Mouse (Mus musculus) hindbrain, embryonic 15.5 days (tissue): Measurements from ENCODE around the gene Camta1. TPM values are rescaled to one million over a fixed set of nuclear protein-coding genes. Genes with fewer than 3 reads are reported as not detected.

Experiments
- ATAC-seq: fragments of 200-750 bp; cut with Nextera tagmentation; 2 replicates; pipeline ENCODE4 v1.8.0; 2017; ENCODE audit warnings: low read depth, moderate number of reproducible peaks, moderate TSS enrichment; ENCODE audit not compliant: low FRiP score
- H3K27ac ChIP-seq: fragments of 300-500 bp; sonication (generic); replicated peaks from 2 replicates; pipeline ENCODE4 v1.5.1; 2015; ENCODE audit warnings: mild to moderate bottlenecking, inconsistent platforms
- H3K27me3 ChIP-seq: fragments of 300-500 bp; sonication (generic); 2 replicates; pipeline ENCODE4 v1.6.1; 2015; ENCODE audit warnings: control low read depth, inconsistent platforms
- H3K36me3 ChIP-seq: fragments of 300-500 bp; sonication (generic); 2 replicates; pipeline ENCODE4 v1.6.1; 2015; ENCODE audit warnings: control low read depth, inconsistent platforms
- H3K4me1 ChIP-seq: fragments of 300-500 bp; sonication (generic); replicated peaks from 2 replicates; pipeline ENCODE4 v1.6.1; 2015; ENCODE audit warnings: control low read depth, inconsistent platforms
- H3K4me2 ChIP-seq: fragments of 300-500 bp; sonication (generic); 2 replicates; pipeline ENCODE4 v1.6.1; 2015; ENCODE audit warnings: moderate library complexity, mild to moderate bottlenecking, inconsistent platforms
- H3K4me3 ChIP-seq: fragments of 300-500 bp; sonication (generic); 2 replicates; pipeline ENCODE4 v1.5.1; 2015; ENCODE audit warnings: mild to moderate bottlenecking, inconsistent platforms
- H3K9ac ChIP-seq: fragments of 300-500 bp; sonication (generic); 2 replicates; pipeline ENCODE4 v1.6.1; 2015; ENCODE audit warnings: inconsistent platforms
- H3K9me3 ChIP-seq: fragments of 300-500 bp; sonication (generic); 2 replicates; pipeline ENCODE4 v1.6.1; 2016; ENCODE audit warnings: control low read depth, inconsistent platforms
- WGBS: fragments of 180-500 bp; shearing (Covaris S2); methylation state at CpG from one replicate; pipeline ENCODE4 v1.1.7; 2015; 5-methylcytosine and 5-hydroxymethylcytosine counted together
- polyA plus RNA-seq: library from polyadenylated mRNA; unstranded; fragments of >200 nt; fragmentation: Nextera tagmentation; extraction: Ambion mirVana; gene quantifications from 2 replicates; pipeline ENCODE4 v1.2.1, GENCODE M21; 2015

The Camta1 gene
- polyA plus RNA-seq, 1 experiment from 2014 or later: 150 TPM

DNA sequence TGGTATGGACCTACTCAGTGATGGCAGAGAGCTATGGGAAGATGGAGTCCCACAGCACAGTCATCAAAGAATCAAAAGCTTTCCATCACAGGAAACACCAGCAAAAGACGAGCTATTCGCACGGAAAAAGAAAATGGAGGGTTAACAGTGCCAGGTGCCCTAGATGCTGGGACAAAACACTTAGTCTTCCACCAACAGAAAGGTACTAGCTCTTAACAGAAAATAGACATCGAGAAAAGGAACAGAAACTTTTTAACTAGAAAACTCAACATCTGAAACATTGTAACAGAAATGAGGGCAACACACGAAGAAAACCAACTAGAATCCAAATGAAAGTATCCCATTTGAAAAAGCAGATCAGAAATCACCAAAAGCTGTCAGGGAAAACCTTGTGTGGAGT, 881.5 kb downstream of the Camta1 start:
- no peak for ATAC-seq
- Histone ChIP-seq H3K4me3 (no peak overlapping the region), H3K9ac (no peak overlapping the region), H3K27ac (no peak overlapping the region), H3K4me2 (no peak overlapping the region), H3K27me3 (no peaks in the 10 kb centered on the region), H3K9me3 (no peaks in the 10 kb centered on the region), H3K36me3 (no peaks in the 10 kb centered on the region), H3K4me1 (no peaks in the 10 kb centered on the region)
- WGBS: 93% methylated on average over 5 of the region's 5 CpGs

DNA sequence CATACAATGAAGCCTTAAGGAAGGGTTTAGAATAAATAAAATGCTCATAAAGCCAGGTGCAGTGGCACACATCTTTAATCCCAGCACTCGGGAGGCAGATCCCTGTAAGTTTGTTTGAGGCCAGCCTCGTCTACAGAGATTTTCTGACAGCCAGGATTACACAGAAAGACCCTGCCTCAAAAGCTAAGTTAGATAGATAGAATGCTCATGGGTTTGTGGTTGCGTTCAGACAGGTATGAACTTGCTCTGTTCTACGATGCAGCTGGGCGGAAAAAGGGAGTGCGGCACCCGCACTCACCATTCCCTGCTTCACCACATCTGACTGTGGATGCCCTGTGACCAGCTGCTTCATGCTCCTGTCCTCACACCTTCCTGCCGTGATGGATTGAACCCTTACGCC, 882.2 kb downstream of the Camta1 start:
- Histone ChIP-seq H3K4me3 (no peak overlapping the region), H3K4me1 (no peaks in the 10 kb centered on the region), H3K27me3 (no peaks in the 10 kb centered on the region), H3K36me3 (no peaks in the 10 kb centered on the region), H3K27ac (no peak overlapping the region), H3K9me3 (no peaks in the 10 kb centered on the region), H3K9ac (no peak overlapping the region), H3K4me2 (no peak overlapping the region)
- 82% methylated on average over 9 of the region's 9 CpGs for WGBS
- no peak for ATAC-seq

DNA sequence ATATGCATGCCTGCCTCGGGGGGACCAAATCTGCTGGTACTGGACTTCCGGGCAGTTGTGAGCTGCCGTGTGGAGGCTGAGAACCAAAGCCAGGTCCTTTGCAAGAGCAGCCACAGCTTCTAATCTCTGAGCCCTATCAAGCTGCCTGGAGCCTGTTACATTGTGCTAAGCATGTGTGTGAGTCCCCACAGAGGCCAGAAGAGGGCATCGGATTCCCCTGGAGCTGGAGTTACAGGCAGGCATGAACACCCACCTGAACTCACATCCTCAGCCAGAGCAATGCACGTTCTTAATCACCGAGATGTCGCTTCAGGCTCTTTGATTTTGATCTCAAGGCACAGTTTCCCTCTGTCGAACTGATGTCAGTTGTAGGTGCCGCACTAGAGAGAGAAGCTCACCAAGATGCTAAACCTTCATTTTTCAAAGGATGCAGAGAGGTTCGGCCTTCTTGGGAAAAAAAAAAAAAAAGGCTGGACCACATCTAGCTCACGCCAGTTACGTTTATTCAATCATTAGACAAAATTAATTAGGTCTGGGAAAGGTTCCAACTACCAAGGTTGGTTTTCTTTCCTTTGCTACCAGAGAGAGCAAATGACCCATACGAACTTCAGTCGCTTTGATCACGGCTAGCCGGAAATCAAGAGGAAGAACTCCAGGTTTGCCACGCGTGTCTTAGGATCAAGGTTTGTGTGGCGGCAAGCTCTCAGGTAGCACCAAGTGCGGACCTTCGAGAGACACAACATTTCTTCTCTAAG, 883.3 kb downstream of the Camta1 start:
- no peaks in the 10 kb centered on the region for H3K9me3 ChIP-seq
- H3K4me3 ChIP-seq: no peak overlapping the region
- H3K27me3 ChIP-seq: no peaks in the 10 kb centered on the region
- H3K27ac ChIP-seq: no peak overlapping the region
- no peaks in the 10 kb centered on the region for H3K4me1 ChIP-seq
- no peaks in the 10 kb centered on the region for H3K36me3 ChIP-seq
- no peak for ATAC-seq
- WGBS: 88% methylated on average over 21 of the region's 21 CpGs
- no peak overlapping the region for H3K4me2 ChIP-seq
- no peak overlapping the region for H3K9ac ChIP-seq

DNA sequence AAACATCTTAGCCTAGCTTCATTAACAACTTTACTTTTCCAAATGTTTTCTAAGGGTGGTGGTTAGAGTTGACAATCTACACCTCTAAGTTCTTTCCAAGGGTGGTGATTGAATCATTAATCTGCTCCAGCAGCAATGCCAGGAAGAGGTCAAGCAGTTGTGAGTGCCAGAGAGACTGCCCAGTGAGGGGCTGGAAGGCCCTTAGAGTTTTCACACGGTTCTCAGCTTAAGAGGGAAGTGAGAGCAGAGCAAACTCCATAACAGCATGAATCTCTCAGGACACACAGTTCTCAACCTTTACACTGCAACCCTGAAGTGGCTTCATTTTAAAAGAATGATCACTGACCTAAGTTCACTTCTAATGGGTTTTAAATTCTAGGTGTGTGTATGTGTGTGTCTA, 886.5 kb downstream of the Camta1 start:
- Histone ChIP-seq H3K36me3 (no peaks in the 10 kb centered on the region), H3K9me3 (no peaks in the 10 kb centered on the region), H3K27me3 (no peaks in the 10 kb centered on the region), H3K4me2 (no peak overlapping the region), H3K4me1 (no peaks in the 10 kb centered on the region), H3K4me3 (no peak overlapping the region), H3K27ac (no peak overlapping the region), H3K9ac (no peak overlapping the region)
- no peak for ATAC-seq
- WGBS: 34% methylated on average over 1 of the region's 1 CpGs

DNA sequence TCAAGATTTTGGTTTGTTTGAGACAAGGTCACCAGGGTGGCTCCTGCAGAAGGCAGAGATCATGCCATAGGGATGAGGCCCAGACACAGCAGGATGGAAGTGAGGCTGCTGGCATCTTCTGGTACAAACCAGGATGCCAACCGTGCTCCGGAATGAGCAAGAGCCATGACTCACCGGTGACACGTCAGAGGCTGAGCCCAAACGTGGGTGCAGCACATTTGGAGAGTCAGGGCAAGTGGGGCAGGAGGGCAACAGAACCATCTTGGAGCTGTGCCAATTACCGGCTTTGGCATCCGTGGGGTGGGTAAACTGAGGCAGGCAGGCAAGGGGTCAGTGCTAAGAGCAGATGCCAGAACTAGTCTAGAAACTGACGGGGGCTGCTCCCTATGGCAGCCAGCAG, 888.4 kb downstream of the Camta1 start:
- Histone ChIP-seq H3K4me3 (no peak overlapping the region), H3K27ac (no peak overlapping the region), H3K4me1 (no peaks in the 10 kb centered on the region), H3K4me2 (no peak overlapping the region), H3K9ac (no peak overlapping the region), H3K36me3 (no peaks in the 10 kb centered on the region), H3K27me3 (no peaks in the 10 kb centered on the region), H3K9me3 (no peaks in the 10 kb centered on the region)
- ATAC-seq: no peak
- whole genome bisulfite sequencing: 79% methylated on average over 8 of the region's 8 CpGs

DNA sequence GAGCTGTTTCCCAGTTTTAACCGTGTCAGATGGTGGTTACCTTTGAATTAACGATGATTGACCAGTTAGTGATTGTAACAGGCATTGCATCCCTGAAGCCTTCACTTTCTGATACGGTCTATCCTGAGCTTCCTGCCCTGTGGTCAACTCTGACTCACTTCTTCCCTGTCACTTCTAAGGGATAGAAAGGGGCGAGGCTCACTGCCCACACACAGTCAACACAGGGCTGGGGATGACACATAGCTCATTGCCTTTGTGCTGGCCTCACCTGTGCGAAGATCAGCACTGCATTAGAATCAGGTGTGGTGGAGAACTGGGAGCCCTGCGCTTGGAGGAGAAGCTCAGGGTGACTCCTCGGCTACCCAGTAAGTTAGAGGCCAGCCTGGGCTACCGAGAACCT, 892.7 kb downstream of the Camta1 start:
- H3K27me3 ChIP-seq: no peaks in the 10 kb centered on the region
- peaks cover 6% of the 10 kb centered on the region for H3K4me1 ChIP-seq
- no peak for ATAC-seq
- no peak overlapping the region for H3K4me3 ChIP-seq
- H3K9me3 ChIP-seq: no peaks in the 10 kb centered on the region
- no peaks in the 10 kb centered on the region for H3K36me3 ChIP-seq
- H3K4me2 ChIP-seq: no peak overlapping the region
- WGBS: 93% methylated on average over 8 of the region's 8 CpGs
- H3K27ac ChIP-seq: no peak overlapping the region
- H3K9ac ChIP-seq: no peak overlapping the region

DNA sequence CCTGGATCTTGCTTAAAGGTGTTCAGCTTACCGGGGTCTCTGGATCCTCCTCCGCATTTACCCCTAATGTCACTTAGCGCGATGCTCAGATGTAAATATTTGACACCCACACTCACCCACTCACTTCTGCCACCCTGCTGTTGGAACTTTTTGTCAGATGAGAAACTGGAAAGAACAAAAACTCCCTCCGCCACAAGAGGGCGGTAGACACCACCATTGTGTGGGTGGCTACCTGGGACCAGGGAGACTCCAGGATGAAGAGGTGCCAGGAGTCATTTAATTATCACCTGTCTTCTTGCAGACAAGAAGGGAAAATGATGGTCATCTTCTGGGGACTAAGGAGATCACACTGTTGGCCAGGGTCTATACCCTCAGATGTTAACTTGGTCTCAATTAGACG, 895.1 kb downstream of the Camta1 start:
- H3K9ac ChIP-seq: no peak overlapping the region
- H3K4me3 ChIP-seq: no peak overlapping the region
- no peaks in the 10 kb centered on the region for H3K27me3 ChIP-seq
- 21% methylated on average over 7 of the region's 7 CpGs for WGBS
- ATAC-seq: no peak
- H3K36me3 ChIP-seq: no peaks in the 10 kb centered on the region
- H3K9me3 ChIP-seq: no peaks in the 10 kb centered on the region
- no peak overlapping the region for H3K27ac ChIP-seq
- H3K4me2 ChIP-seq: no peak overlapping the region
- peaks cover 6% of the 10 kb centered on the region for H3K4me1 ChIP-seq

DNA sequence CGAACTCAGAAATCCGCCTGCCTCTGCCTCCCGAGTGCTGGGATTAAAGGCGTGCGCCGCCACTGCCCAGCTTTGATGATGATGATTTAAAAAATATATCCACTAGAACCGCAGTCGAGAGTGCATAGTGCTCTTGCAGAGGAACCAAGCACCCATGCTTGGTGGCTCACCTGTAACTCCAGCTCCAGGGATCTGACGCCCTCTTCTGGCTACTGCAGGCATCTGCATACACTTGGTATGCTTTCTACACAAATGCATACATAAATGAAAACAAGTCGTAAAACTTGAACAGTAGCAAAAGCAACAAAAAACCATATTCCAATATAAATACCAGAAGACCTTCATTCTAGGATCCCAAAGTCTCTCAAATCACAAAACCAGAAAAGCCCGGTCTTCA, 896.1 kb downstream of the Camta1 start:
- Histone ChIP-seq H3K9me3 (no peaks in the 10 kb centered on the region), H3K36me3 (no peaks in the 10 kb centered on the region), H3K27ac (no peak overlapping the region), H3K9ac (no peak overlapping the region), H3K4me3 (no peak overlapping the region), H3K4me1 (peaks cover 6% of the 10 kb centered on the region), H3K4me2 (no peak overlapping the region), H3K27me3 (no peaks in the 10 kb centered on the region)
- 71% methylated on average over 11 of the region's 11 CpGs for WGBS
- ATAC-seq: no peak

DNA sequence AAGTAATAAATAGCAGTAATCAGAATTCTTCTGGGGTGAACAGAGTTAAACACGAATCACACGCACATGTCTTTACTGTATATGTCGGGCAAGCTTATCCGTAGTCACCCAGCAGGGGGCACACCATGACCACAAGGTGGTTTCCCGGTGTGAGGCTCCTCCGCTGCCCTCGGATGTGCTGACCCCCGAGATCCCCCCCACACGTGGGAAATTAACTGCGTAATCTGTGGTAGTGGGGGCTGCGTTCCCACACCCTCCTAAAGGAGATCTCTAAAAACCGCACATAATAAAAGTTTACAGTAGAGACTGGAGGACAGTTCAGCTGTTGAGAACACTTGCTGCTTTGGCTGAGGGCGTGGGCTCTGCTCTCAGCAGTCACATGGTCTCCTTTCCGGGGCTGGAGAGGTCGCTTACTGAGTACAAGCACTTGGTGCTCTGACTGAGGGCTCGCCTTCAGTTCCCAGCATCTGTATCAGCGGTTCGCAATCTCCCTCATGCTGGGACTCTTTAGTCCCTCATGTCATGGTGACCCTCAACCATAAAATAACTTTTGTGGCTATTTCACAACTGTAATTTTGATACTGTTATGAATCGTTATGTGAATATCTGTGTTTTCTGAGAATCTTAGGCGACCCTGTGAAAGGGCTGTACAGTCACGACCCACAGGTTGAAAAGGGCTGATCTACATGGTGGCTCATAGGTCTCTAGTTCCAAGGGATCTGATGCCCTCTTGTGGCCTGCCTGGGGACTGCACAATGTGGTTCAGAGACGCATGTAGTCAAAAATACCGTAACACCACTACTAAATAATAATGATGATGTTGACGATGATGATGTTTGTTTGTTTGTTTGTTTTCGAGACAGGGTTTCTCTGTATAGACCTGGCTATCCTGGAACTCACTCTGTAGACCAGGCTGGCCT, 896.8 kb downstream of the Camta1 start:
- no peak overlapping the region for H3K4me3 ChIP-seq
- H3K36me3 ChIP-seq: no peaks in the 10 kb centered on the region
- no peaks in the 10 kb centered on the region for H3K9me3 ChIP-seq
- H3K4me2 ChIP-seq: peak overlapping the region; percentile 38
- H3K27me3 ChIP-seq: no peaks in the 10 kb centered on the region
- H3K4me1 ChIP-seq: peaks cover 6% of the 10 kb centered on the region
- WGBS: 14% methylated on average over 25 of the region's 25 CpGs
- no peak overlapping the region for H3K9ac ChIP-seq
- ATAC-seq: 0 out of 2 replicates have a peak, but pooled peaks have one; percentile 59
- H3K27ac ChIP-seq: no peak overlapping the region

DNA sequence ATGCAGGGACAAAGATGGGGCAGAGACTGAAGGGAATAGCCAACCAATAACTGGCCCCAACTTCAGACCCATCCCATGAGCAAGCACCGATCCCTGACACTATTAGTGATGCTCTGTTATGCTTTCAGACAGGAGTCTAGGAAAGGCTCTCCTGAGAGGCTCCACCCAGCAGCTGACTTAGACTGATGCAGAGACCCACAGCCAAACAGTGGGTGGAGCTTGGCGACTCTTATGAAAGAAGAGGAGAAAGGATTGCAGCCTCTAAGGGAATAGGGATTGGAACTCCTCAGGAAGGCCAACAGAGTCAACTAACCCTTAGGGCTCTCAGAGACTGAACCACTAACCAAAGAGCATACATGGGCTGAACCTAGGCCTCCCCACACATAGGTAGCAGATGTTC, 898.0 kb downstream of the Camta1 start:
- Histone ChIP-seq H3K27ac (no peak overlapping the region), H3K36me3 (no peaks in the 10 kb centered on the region), H3K27me3 (no peaks in the 10 kb centered on the region), H3K4me1 (peaks cover 6% of the 10 kb centered on the region), H3K4me2 (no peak overlapping the region), H3K4me3 (no peak overlapping the region), H3K9ac (no peak overlapping the region), H3K9me3 (no peaks in the 10 kb centered on the region)
- 75% methylated on average over 2 of the region's 2 CpGs for WGBS
- ATAC-seq: no peak

DNA sequence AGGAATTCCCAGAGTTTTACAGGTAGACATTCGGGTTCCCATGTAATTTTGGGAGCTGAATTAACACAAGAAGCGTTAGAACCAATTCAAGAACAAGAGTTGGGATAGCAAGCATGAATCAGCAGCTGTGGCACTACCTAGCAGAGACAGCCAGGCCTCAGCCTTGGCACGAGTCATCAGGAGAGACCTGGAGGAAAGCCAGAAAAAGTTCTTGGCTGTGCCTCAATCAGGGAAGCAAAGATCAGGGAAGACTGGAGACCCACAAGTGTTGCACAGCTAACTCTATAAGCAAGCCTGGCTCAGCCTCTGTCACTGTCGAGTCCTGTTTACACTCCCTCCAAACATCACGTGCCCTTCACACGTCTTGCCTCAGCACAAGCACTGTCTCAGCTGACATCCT, 899.4 kb downstream of the Camta1 start:
- Histone ChIP-seq H3K36me3 (no peaks in the 10 kb centered on the region), H3K9ac (no peak overlapping the region), H3K27me3 (no peaks in the 10 kb centered on the region), H3K27ac (no peak overlapping the region), H3K4me2 (no peak overlapping the region), H3K9me3 (no peaks in the 10 kb centered on the region), H3K4me3 (no peak overlapping the region), H3K4me1 (peaks cover 6% of the 10 kb centered on the region)
- 67% methylated on average over 6 of the region's 6 CpGs for WGBS
- no peak for ATAC-seq

DNA sequence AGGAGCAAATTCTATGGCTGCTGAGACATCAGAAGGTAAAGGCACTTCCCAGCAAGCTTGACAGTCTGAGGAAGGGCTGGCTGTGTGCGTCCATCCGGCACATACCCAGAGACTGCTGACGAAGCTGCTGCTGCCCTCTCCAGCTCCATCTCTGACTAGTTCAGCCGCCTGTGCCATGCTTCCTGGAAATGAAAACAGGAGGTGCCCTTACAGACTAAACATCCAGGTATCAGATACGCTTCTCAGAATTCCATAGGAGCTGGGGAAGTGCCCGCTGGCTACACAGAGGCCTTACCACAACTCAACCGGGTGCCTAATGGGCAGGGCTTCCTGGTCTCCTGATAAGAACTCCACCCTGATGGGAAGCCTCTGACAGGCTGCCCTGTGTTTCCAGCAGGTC, 903.1 kb downstream of the Camta1 start:
- Histone ChIP-seq H3K27ac (no peak overlapping the region), H3K4me3 (no peak overlapping the region), H3K9me3 (no peaks in the 10 kb centered on the region), H3K9ac (no peak overlapping the region), H3K27me3 (no peaks in the 10 kb centered on the region), H3K4me2 (no peak overlapping the region), H3K4me1 (peaks cover 7% of the 10 kb centered on the region; the same call in 1 of the 2 replicates), H3K36me3 (no peaks in the 10 kb centered on the region)
- WGBS: 84% methylated on average over 7 of the region's 7 CpGs
- ATAC-seq: no peak
